Mouse (Mus musculus): ENCODE results near the gene Gja5. TPM values are rescaled to one million over a fixed set of nuclear protein-coding genes. Genes with fewer than 3 reads are reported as not detected.

Gja5 gene
- 2.9 and 3.0 TPM in 2 replicates for polyA plus RNA-seq (2015; fragmentation: Nextera tagmentation; extraction: Ambion mirVana)

- no peaks in the 10 kb centered on the region for H3K36me3 ChIP-seq (ENCODE audit: control insufficient read depth, insufficient read depth)
- H3K9me3 ChIP-seq (replicated peaks; ENCODE audit: control insufficient read depth, low read length): no peaks in the 10 kb centered on the region
- H3K9ac ChIP-seq (ENCODE audit: low read depth, low read length): peak within 1 kb of the TSS; percentile 91
- H3K27me3 ChIP-seq (ENCODE audit: control insufficient read depth, insufficient read depth, low read depth, low read length): peaks cover 10% of the 10 kb centered on the region
- H3K4me2 ChIP-seq (ENCODE audit: low read depth, low read length): peak within 1 kb of the TSS; percentile 94
- peaks cover 15% of the 10 kb centered on the region for H3K4me1 ChIP-seq (ENCODE audit: control insufficient read depth, low read depth, low read length)
- H3K4me3 ChIP-seq (ENCODE audit: low read depth, low read length): peak within 1 kb of the TSS; percentile 99
- H3K27ac ChIP-seq (ENCODE audit: low read length): peak within 1 kb of the TSS; percentile 24; the same call in 1 of the 2 replicates
- no peak for ATAC-seq (ENCODE audit: low read depth)
- 10% methylated on average over 14 of the region's 14 CpGs for WGBS (ENCODE audit: insufficient replicate concordance)
Measured at GRCm38 (mm10) chr3:96904393-96904792, at the start of gene Gja5. Gene Gja5, plus strand, starts transcription at chr3:96904693.

- 50% methylated on average over 3 of the region's 3 CpGs for WGBS (ENCODE audit: insufficient replicate concordance)
- no peak overlapping the region for H3K27ac ChIP-seq (ENCODE audit: low read length)
- H3K4me3 ChIP-seq (ENCODE audit: low read depth, low read length): no peak overlapping the region
- no peaks in the 10 kb centered on the region; the same call in 1 of the 2 replicates for H3K36me3 ChIP-seq (ENCODE audit: control insufficient read depth, insufficient read depth)
- no peak overlapping the region for H3K9ac ChIP-seq (ENCODE audit: low read depth, low read length)
- H3K9me3 ChIP-seq (replicated peaks; ENCODE audit: control insufficient read depth, low read length): no peaks in the 10 kb centered on the region
- no peaks in the 10 kb centered on the region for H3K4me1 ChIP-seq (ENCODE audit: control insufficient read depth, low read depth, low read length)
- no peaks in the 10 kb centered on the region for H3K27me3 ChIP-seq (ENCODE audit: control insufficient read depth, insufficient read depth, low read depth, low read length)
- no peak for ATAC-seq (ENCODE audit: low read depth)
- no peak overlapping the region for H3K4me2 ChIP-seq (ENCODE audit: low read depth, low read length)
Measured at GRCm38 (mm10) chr3:96855833-96856232, 48.7 kb upstream of the Gja5 start.

- Histone ChIP-seq H3K9me3 (replicated peaks; ENCODE audit: control insufficient read depth, low read length) (no peaks in the 10 kb centered on the region), H3K4me3 (ENCODE audit: low read depth, low read length) (no peak overlapping the region), H3K4me2 (ENCODE audit: low read depth, low read length) (no peak overlapping the region), H3K36me3 (ENCODE audit: control insufficient read depth, insufficient read depth) (no peaks in the 10 kb centered on the region; the same call in 1 of the 2 replicates), H3K9ac (ENCODE audit: low read depth, low read length) (no peak overlapping the region), H3K27ac (ENCODE audit: low read length) (no peak overlapping the region), H3K27me3 (ENCODE audit: control insufficient read depth, insufficient read depth, low read depth, low read length) (no peaks in the 10 kb centered on the region), H3K4me1 (ENCODE audit: control insufficient read depth, low read depth, low read length) (no peaks in the 10 kb centered on the region)
- ATAC-seq (ENCODE audit: low read depth): no peak
- 78% methylated on average over 5 of the region's 5 CpGs for WGBS (ENCODE audit: insufficient replicate concordance)
Measured at GRCm38 (mm10) chr3:96860498-96860897, 44.0 kb upstream of the Gja5 start.

GRCm38 (mm10) chr3:96867863-96868262, 36.6 kb upstream of the Gja5 start:
- 75% methylated on average over 3 of the region's 3 CpGs for WGBS (ENCODE audit: insufficient replicate concordance)
- no peak overlapping the region for H3K4me3 ChIP-seq (ENCODE audit: low read depth, low read length)
- no peaks in the 10 kb centered on the region for H3K27me3 ChIP-seq (ENCODE audit: control insufficient read depth, insufficient read depth, low read depth, low read length)
- H3K9me3 ChIP-seq (replicated peaks; ENCODE audit: control insufficient read depth, low read length): no peaks in the 10 kb centered on the region
- no peak for ATAC-seq (ENCODE audit: low read depth)
- peaks cover 9% of the 10 kb centered on the region for H3K36me3 ChIP-seq (ENCODE audit: control insufficient read depth, insufficient read depth)
- no peaks in the 10 kb centered on the region for H3K4me1 ChIP-seq (ENCODE audit: control insufficient read depth, low read depth, low read length)
- H3K9ac ChIP-seq (ENCODE audit: low read depth, low read length): no peak overlapping the region
- H3K27ac ChIP-seq (ENCODE audit: low read length): no peak overlapping the region
- no peak overlapping the region for H3K4me2 ChIP-seq (ENCODE audit: low read depth, low read length)

DNA sequence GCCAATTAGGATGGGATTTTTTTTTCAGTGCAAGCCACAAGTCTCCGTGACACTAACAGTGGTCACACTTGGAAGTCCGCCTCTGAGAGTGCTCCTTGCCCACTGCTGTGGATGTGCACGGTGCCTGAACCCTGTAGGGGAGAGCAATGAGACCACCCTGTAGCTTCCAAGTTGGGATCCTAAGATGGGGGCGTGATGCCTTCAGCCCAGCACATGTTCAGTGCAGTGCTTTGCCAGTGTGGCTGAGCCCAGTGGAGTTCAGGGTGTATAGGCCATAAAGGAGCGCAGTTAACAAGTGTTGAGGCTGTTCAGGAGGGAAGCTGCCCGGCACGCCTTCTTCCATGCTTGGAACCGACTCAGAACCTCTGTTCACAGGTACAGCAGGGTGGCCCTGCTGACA, 35.9 kb upstream of the Gja5 start:
- Histone ChIP-seq H3K9me3 (replicated peaks; ENCODE audit: control insufficient read depth, low read length) (no peaks in the 10 kb centered on the region), H3K4me1 (ENCODE audit: control insufficient read depth, low read depth, low read length) (no peaks in the 10 kb centered on the region), H3K9ac (ENCODE audit: low read depth, low read length) (no peak overlapping the region), H3K36me3 (ENCODE audit: control insufficient read depth, insufficient read depth) (peaks cover 12% of the 10 kb centered on the region), H3K4me2 (ENCODE audit: low read depth, low read length) (no peak overlapping the region), H3K27ac (ENCODE audit: low read length) (no peak overlapping the region), H3K27me3 (ENCODE audit: control insufficient read depth, insufficient read depth, low read depth, low read length) (no peaks in the 10 kb centered on the region), H3K4me3 (ENCODE audit: low read depth, low read length) (no peak overlapping the region)
- WGBS (ENCODE audit: insufficient replicate concordance): 81% methylated on average over 8 of the region's 8 CpGs
- no peak for ATAC-seq (ENCODE audit: low read depth)

- 84% methylated on average over 7 of the region's 7 CpGs for WGBS (ENCODE audit: insufficient replicate concordance)
- no peak overlapping the region for H3K4me2 ChIP-seq (ENCODE audit: low read depth, low read length)
- no peaks in the 10 kb centered on the region for H3K4me1 ChIP-seq (ENCODE audit: control insufficient read depth, low read depth, low read length)
- H3K27ac ChIP-seq (ENCODE audit: low read length): no peak overlapping the region
- H3K9me3 ChIP-seq (replicated peaks; ENCODE audit: control insufficient read depth, low read length): no peaks in the 10 kb centered on the region
- no peaks in the 10 kb centered on the region for H3K27me3 ChIP-seq (ENCODE audit: control insufficient read depth, insufficient read depth, low read depth, low read length)
- H3K4me3 ChIP-seq (ENCODE audit: low read depth, low read length): no peak overlapping the region
- no peak overlapping the region for H3K9ac ChIP-seq (ENCODE audit: low read depth, low read length)
- peaks cover 16% of the 10 kb centered on the region for H3K36me3 ChIP-seq (ENCODE audit: control insufficient read depth, insufficient read depth)
- no peak for ATAC-seq (ENCODE audit: low read depth)
Measured at GRCm38 (mm10) chr3:96869091-96869490, 35.4 kb upstream of the Gja5 start.

DNA sequence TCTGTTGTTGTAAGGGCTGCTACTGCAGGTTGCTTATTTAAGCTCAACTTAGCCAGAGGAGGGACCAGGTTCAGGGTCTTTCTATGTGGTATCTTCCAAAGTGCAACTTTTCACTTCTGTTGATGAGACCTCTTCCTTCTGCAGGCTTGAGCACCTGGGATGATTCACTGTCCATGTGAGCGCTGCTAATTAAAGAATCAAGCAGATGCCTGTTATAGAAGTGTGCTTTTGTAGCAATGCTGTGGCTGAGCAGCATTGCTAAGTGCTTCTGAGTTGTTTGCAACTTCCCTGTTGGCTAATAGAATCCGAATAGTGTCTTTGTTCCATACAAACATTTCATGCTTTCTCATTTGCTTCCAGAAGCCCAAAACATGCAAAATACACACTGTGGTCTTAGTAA, 34.2 kb upstream of the Gja5 start:
- ATAC-seq (ENCODE audit: low read depth): no peak
- no peak overlapping the region for H3K4me2 ChIP-seq (ENCODE audit: low read depth, low read length)
- no peaks in the 10 kb centered on the region for H3K4me1 ChIP-seq (ENCODE audit: control insufficient read depth, low read depth, low read length)
- no peaks in the 10 kb centered on the region for H3K27me3 ChIP-seq (ENCODE audit: control insufficient read depth, insufficient read depth, low read depth, low read length)
- H3K27ac ChIP-seq (ENCODE audit: low read length): no peak overlapping the region
- no peak overlapping the region for H3K9ac ChIP-seq (ENCODE audit: low read depth, low read length)
- peaks cover 16% of the 10 kb centered on the region for H3K36me3 ChIP-seq (ENCODE audit: control insufficient read depth, insufficient read depth)
- WGBS (ENCODE audit: insufficient replicate concordance): 78% methylated on average over 2 of the region's 2 CpGs
- H3K9me3 ChIP-seq (replicated peaks; ENCODE audit: control insufficient read depth, low read length): no peaks in the 10 kb centered on the region
- H3K4me3 ChIP-seq (ENCODE audit: low read depth, low read length): no peak overlapping the region

GRCm38 (mm10) chr3:96871070-96871469, 33.4 kb upstream of the Gja5 start:
- no peaks in the 10 kb centered on the region for H3K27me3 ChIP-seq (ENCODE audit: control insufficient read depth, insufficient read depth, low read depth, low read length)
- H3K9me3 ChIP-seq (replicated peaks; ENCODE audit: control insufficient read depth, low read length): no peaks in the 10 kb centered on the region
- ATAC-seq (ENCODE audit: low read depth): no peak
- no peak overlapping the region for H3K4me3 ChIP-seq (ENCODE audit: low read depth, low read length)
- H3K36me3 ChIP-seq (ENCODE audit: control insufficient read depth, insufficient read depth): peaks cover 16% of the 10 kb centered on the region
- no peak overlapping the region for H3K27ac ChIP-seq (ENCODE audit: low read length)
- H3K4me1 ChIP-seq (ENCODE audit: control insufficient read depth, low read depth, low read length): no peaks in the 10 kb centered on the region
- WGBS (ENCODE audit: insufficient replicate concordance): 68% methylated on average over 8 of the region's 8 CpGs
- H3K4me2 ChIP-seq (ENCODE audit: low read depth, low read length): no peak overlapping the region
- H3K9ac ChIP-seq (ENCODE audit: low read depth, low read length): no peak overlapping the region

DNA sequence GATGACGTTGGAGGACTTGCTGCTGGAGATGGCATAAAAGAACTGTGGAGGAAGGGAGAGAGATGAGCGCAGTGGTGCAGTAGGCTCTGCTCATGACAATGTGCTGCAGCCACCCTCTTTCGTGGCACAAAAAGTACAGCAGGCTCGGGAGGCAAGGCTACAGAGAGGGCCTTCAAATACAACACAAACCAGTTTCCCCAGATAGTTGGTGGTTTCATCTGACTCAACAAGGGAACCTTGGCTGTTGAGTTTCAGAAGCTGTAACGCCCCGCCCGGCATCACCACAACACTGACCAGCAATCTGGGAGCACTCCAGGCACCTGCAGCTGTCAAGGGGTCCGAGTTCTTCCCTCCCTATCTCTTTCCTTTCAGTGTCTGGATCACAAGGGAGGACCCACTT, 32.0 kb upstream of the Gja5 start:
- no peak overlapping the region for H3K4me3 ChIP-seq (ENCODE audit: low read depth, low read length)
- no peak overlapping the region for H3K27ac ChIP-seq (ENCODE audit: low read length)
- no peak for ATAC-seq (ENCODE audit: low read depth)
- no peaks in the 10 kb centered on the region for H3K27me3 ChIP-seq (ENCODE audit: control insufficient read depth, insufficient read depth, low read depth, low read length)
- no peaks in the 10 kb centered on the region for H3K9me3 ChIP-seq (replicated peaks; ENCODE audit: control insufficient read depth, low read length)
- WGBS (ENCODE audit: insufficient replicate concordance): 77% methylated on average over 8 of the region's 8 CpGs
- peaks cover 16% of the 10 kb centered on the region for H3K36me3 ChIP-seq (ENCODE audit: control insufficient read depth, insufficient read depth)
- H3K4me2 ChIP-seq (ENCODE audit: low read depth, low read length): no peak overlapping the region
- no peaks in the 10 kb centered on the region for H3K4me1 ChIP-seq (ENCODE audit: control insufficient read depth, low read depth, low read length)
- H3K9ac ChIP-seq (ENCODE audit: low read depth, low read length): no peak overlapping the region

Measured in liver, embryonic 16.5 days (tissue).